Mouse (Mus musculus): ENCODE data around the gene Chd9. TPM values are rescaled to one million over a fixed set of nuclear protein-coding genes. Genes with fewer than 3 reads are reported as not detected.
A peak's percentile ranks its signal among the peaks of the same experiment; 100 is the strongest.

Chd9 gene
- total and polyA plus RNA-seq, 2 experiments from 2014 or later, result 103 to 112 TPM

- no peak for TF ChIP-seq CTCF (IDR thresholded peaks at IDR 0.05; ENCODE audit: low read depth)
- ATAC-seq (no peak), DNase-seq (ENCODE audit: low spot score) (no peak)
- no peaks in the 10 kb centered on the region for H3K9me3 ChIP-seq (ENCODE audit: low read length)
- 79% methylated on average over 19 of the region's 19 CpGs for WGBS
- no peaks in the 10 kb centered on the region for H3K36me3 ChIP-seq (ENCODE audit: insufficient read depth, low read length)
- no peak overlapping the region for H3K4me3 ChIP-seq (ENCODE audit: low read length)
- no peak overlapping the region for H3K27ac ChIP-seq
- H3K9ac ChIP-seq (replicated peaks; ENCODE audit: low read length), result no peak overlapping the region
- H3K27me3 ChIP-seq (ENCODE audit: insufficient read depth, low read length), result no peaks in the 10 kb centered on the region
- H3K4me1 ChIP-seq (ENCODE audit: insufficient read depth, low read length), result no peaks in the 10 kb centered on the region
- no peak overlapping the region for H3K4me2 ChIP-seq (ENCODE audit: low read depth, low read length)
Measured at GRCm38 (mm10) chr8:91060555-91061471, 232.7 kb downstream of the Chd9 start.

DNA sequence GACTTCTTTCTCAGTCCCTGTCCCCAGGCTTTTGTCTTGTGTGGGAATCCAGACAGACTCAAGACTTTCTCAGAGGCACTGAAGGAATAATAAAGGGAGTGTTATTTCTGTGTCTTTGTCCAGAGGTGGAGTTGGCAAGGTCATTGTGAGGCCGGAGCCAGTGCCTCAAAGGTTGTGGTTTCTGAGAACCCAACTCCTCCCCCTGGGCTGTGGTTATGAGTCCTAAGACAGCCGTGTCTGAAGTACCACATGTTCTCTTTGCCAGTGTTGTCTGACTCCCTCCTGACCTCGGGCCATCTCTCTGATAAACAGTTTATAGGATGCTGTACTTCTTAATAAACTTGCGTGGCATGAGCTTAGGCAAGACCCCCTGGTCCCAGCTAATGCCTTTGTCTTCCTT is 237.0 kb downstream of the Chd9 start:
- 74% methylated on average over 4 of the region's 4 CpGs for WGBS
- no peak for TF ChIP-seq CTCF (IDR thresholded peaks at IDR 0.05; ENCODE audit: low read depth)
- Histone ChIP-seq H3K4me1 (ENCODE audit: insufficient read depth, low read length) (0 out of 2 replicates have a peak, but pooled peaks cover 4% of the 10 kb centered on the region), H3K9me3 (ENCODE audit: low read length) (no peaks in the 10 kb centered on the region), H3K4me3 (ENCODE audit: low read length) (no peak overlapping the region), H3K9ac (replicated peaks; ENCODE audit: low read length) (no peak overlapping the region), H3K27ac (no peak overlapping the region), H3K36me3 (ENCODE audit: insufficient read depth, low read length) (no peaks in the 10 kb centered on the region), H3K4me2 (ENCODE audit: low read depth, low read length) (no peak overlapping the region), H3K27me3 (ENCODE audit: insufficient read depth, low read length) (no peaks in the 10 kb centered on the region)
- no peak for ATAC-seq
- DNase-seq (ENCODE audit: low spot score), result no peak

GRCm38 (mm10) chr8:91069407-91069806 is 241.3 kb downstream of the Chd9 start:
- Histone ChIP-seq H3K36me3 (ENCODE audit: insufficient read depth, low read length) (no peaks in the 10 kb centered on the region), H3K27ac (peak overlapping the region; percentile 28; the same call in 1 of the 2 replicates), H3K4me3 (ENCODE audit: low read length) (peak overlapping the region; percentile 84), H3K4me2 (ENCODE audit: low read depth, low read length) (peak overlapping the region; percentile 77), H3K9me3 (ENCODE audit: low read length) (no peaks in the 10 kb centered on the region), H3K9ac (replicated peaks; ENCODE audit: low read length) (peak overlapping the region; percentile 76), H3K4me1 (ENCODE audit: insufficient read depth, low read length) (0 out of 2 replicates have a peak, but pooled peaks cover 4% of the 10 kb centered on the region), H3K27me3 (ENCODE audit: insufficient read depth, low read length) (no peaks in the 10 kb centered on the region)
- no peak for TF ChIP-seq CTCF (IDR thresholded peaks at IDR 0.05; ENCODE audit: low read depth)
- peak; percentile 27; the same call in 1 of the 2 replicates for ATAC-seq
- no peak for DNase-seq (ENCODE audit: low spot score)
- WGBS, result 10% methylated on average over 10 of the region's 10 CpGs

GRCm38 (mm10) chr8:91069834-91070233 is 241.7 kb downstream of the Chd9 start, which contains the start of gene Rbl2:
Gene Rbl2 (plus strand): TSS chr8:91070057.
- no peak for TF ChIP-seq CTCF (IDR thresholded peaks at IDR 0.05; ENCODE audit: low read depth)
- 0% methylated on average over 25 of the region's 25 CpGs for WGBS
- Histone ChIP-seq H3K36me3 (ENCODE audit: insufficient read depth, low read length) (no peaks in the 10 kb centered on the region), H3K4me3 (ENCODE audit: low read length) (peak within 1 kb of the TSS; percentile 84), H3K27me3 (ENCODE audit: insufficient read depth, low read length) (no peaks in the 10 kb centered on the region), H3K9me3 (ENCODE audit: low read length) (no peaks in the 10 kb centered on the region), H3K9ac (replicated peaks; ENCODE audit: low read length) (peak within 1 kb of the TSS; percentile 76), H3K4me2 (ENCODE audit: low read depth, low read length) (peak within 1 kb of the TSS; percentile 77), H3K4me1 (ENCODE audit: insufficient read depth, low read length) (0 out of 2 replicates have a peak, but pooled peaks cover 4% of the 10 kb centered on the region), H3K27ac (peak within 1 kb of the TSS; percentile 84)
- peak; percentile 97 for DNase-seq (ENCODE audit: low spot score)
- peak; percentile 98 for ATAC-seq

- TF ChIP-seq CTCF (IDR thresholded peaks at IDR 0.05; ENCODE audit: low read depth), result no peak
- Histone ChIP-seq H3K4me1 (ENCODE audit: insufficient read depth, low read length) (0 out of 2 replicates have a peak, but pooled peaks cover 4% of the 10 kb centered on the region), H3K27ac (peak overlapping the region; percentile 84), H3K36me3 (ENCODE audit: insufficient read depth, low read length) (no peaks in the 10 kb centered on the region; the same call in 1 of the 2 replicates), H3K27me3 (ENCODE audit: insufficient read depth, low read length) (no peaks in the 10 kb centered on the region), H3K9me3 (ENCODE audit: low read length) (no peaks in the 10 kb centered on the region), H3K9ac (replicated peaks; ENCODE audit: low read length) (peak overlapping the region; percentile 76), H3K4me2 (ENCODE audit: low read depth, low read length) (peak overlapping the region; percentile 77), H3K4me3 (ENCODE audit: low read length) (peak overlapping the region; percentile 84)
- WGBS, result 0% methylated on average over 34 of the region's 34 CpGs
- ATAC-seq (peak; percentile 85), DNase-seq (ENCODE audit: low spot score) (peak; percentile 85)
Measured at GRCm38 (mm10) chr8:91070275-91070859, 242.2 kb downstream of the Chd9 start.

DNA sequence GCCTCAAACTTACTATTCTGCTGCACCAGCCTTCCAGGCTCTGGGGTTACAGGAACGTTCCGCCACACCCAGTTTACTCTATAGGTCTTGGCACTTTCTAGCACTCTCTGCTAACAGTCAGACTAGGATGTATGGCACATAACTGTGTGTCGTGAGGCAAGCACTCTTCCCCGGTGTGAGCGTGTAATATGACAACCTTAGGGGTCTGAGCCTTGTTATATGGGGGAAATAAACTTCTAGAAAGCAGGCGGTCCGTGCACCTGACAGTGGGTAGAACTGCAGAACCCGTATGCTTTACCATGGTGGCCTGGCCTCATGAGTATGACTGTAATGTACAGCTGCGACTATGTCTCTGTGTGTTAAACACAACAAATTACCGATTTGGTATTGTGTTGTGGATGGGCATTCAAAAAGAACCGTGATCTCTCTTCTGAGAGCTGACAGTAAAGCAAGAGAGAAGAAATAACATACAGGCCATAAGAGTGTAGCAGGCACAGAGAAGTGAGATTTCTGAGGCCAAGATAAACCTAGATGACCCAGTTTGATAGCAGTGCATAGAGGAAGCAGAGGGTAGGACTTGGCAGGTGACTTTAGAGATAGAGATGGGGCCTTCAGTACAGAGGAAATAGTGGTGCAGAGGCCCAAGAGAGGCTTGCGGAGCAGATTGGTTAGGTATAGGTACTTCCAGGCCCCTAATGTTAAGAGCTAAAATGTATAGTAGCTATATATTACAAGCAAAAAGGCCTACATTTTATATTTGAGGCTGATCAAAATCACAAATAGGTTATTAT is 249.1 kb downstream of the Chd9 start:
- H3K36me3 ChIP-seq (ENCODE audit: insufficient read depth, low read length), result peaks cover 15% of the 10 kb centered on the region; the same call in 1 of the 2 replicates
- no peak for TF ChIP-seq CTCF (IDR thresholded peaks at IDR 0.05; ENCODE audit: low read depth)
- WGBS, result 92% methylated on average over 12 of the region's 12 CpGs

More for the DNA sequence above, 249.1 kb downstream of the Chd9 start:
- H3K4me3 ChIP-seq (ENCODE audit: low read length), result no peak overlapping the region
- no peaks in the 10 kb centered on the region for H3K9me3 ChIP-seq (ENCODE audit: low read length)
- H3K27ac ChIP-seq, result no peak overlapping the region
- H3K9ac ChIP-seq (replicated peaks; ENCODE audit: low read length), result no peak overlapping the region
- no peaks in the 10 kb centered on the region for H3K27me3 ChIP-seq (ENCODE audit: insufficient read depth, low read length)
- ATAC-seq (no peak), DNase-seq (ENCODE audit: low spot score) (no peak)
- H3K4me2 ChIP-seq (ENCODE audit: low read depth, low read length), result no peak overlapping the region
- H3K4me1 ChIP-seq (ENCODE audit: insufficient read depth, low read length), result no peaks in the 10 kb centered on the region

Data from hindbrain, postnatal 0 days (tissue).